Mouse (Mus musculus): ENCODE measurements at regions not wholly inside any gene's neighbourhood (a gene's known extent, or its start where the extent isn't known, plus 50 kb on each side); places are given as distances from the start of the nearest gene placed in this dataset.

GRCm38 (mm10) chr16:49335916-49336315, 278.6 kb downstream of the Myh15 start:
- no peak for TF ChIP-seq CTCF (IDR thresholded peaks at IDR 0.05; ENCODE audit: low read depth)
- TF ChIP-seq EP300 (IDR thresholded peaks at IDR 0.05; ENCODE audit: low read depth) = no peak
